Mouse (Mus musculus) limb, embryonic 10.5 days (tissue): ENCODE data around the gene Gjd3. TPM values are rescaled to one million over a fixed set of nuclear protein-coding genes. Genes with fewer than 3 reads are reported as not detected.
"Not testable (repeated sequence)": the region's sequence is repeated elsewhere in the genome, so short reads cannot be mapped to it uniquely, and the experiment has no call there.

Experiments used
- DNase-seq: peaks from one replicate; pipeline ENCODE4 v3.0.0-alpha.2; 2017; ENCODE audit warnings: low spot score
- H3K27ac ChIP-seq: fragments of 300-500 bp; sonication (generic); 2 replicates; pipeline ENCODE4 v1.5.1; 2016; ENCODE audit warnings: mild to moderate bottlenecking
- H3K27me3 ChIP-seq: fragments of 300-500 bp; sonication (generic); 2 replicates; pipeline ENCODE4 v1.6.1; 2016; ENCODE audit warnings: low read depth, mild to moderate bottlenecking; ENCODE audit not compliant: poor library complexity, severe bottlenecking
- H3K36me3 ChIP-seq: fragments of 300-500 bp; sonication (generic); 2 replicates; pipeline ENCODE4 v1.6.1; 2016; ENCODE audit warnings: mild to moderate bottlenecking, moderate library complexity
- H3K4me1 ChIP-seq: fragments of 300-500 bp; sonication (generic); 2 replicates; pipeline ENCODE4 v1.6.1; 2016
- H3K4me3 ChIP-seq: fragments of 300-500 bp; sonication (generic); 2 replicates; pipeline ENCODE4 v1.5.1; 2016; ENCODE audit warnings: mild to moderate bottlenecking, moderate library complexity
- H3K9me3 ChIP-seq: fragments of 300-500 bp; sonication (generic); replicated peaks from 2 replicates; pipeline ENCODE4 v1.6.1; 2016; ENCODE audit warnings: mild to moderate bottlenecking
- WGBS: fragments of 180-500 bp; shearing (Covaris S2); methylation state at CpG from one replicate; pipeline ENCODE4 v1.1.7; 2016; 5-methylcytosine and 5-hydroxymethylcytosine counted together
- polyA plus RNA-seq: library from polyadenylated mRNA; unstranded; fragments of >200 nt; fragmentation: Nextera tagmentation; extraction: Ambion mirVana; gene quantifications from 2 replicates; pipeline ENCODE4 v1.2.1, GENCODE M21; 2016

Gene Gjd3
- polyA plus RNA-seq, 1 experiment from 2014 or later: 0.29 TPM

DNA sequence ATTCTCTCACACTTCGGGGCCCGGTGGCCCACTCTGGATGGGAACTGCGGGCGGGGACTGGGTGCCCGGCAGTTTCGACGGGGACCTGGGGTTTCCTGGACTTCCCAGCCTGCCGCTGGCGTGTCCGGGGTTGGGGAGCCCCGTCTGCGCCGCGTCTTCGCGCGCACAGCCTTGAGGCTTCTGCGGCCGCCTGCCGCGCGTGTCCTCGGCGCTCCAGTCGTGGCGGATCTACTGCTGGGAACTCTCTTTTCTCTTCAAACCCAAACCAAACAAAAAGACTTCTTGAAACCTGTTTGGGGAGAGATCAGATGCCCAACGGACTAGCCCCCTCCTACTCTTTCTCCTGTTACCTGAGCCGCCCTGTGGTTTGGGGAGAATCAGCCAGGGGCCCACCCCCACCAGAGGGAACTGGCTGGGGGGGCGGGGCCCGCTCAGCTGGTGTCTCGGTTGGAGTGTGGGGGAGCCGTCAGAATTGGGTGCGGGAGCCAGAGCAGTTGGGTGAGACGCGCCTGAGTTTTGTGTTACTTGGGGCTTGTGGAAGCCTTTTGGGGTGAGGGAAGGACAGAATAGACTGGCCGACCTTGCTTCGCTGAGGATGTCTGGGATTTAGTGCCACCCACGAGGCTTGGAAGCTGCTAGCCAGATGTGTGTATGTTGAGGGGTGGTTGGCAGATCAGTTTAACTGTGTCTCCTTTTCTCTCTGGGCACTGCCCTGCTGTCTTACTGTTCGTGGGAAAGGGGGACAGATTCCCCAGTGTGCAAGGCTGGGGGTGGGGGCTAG, 44.7 kb downstream of the Gjd3 start:
- Histone ChIP-seq H3K27ac (peak overlapping the region; percentile 95), H3K4me1 (peaks cover 98% of the 10 kb centered on the region), H3K36me3 (peaks cover 14% of the 10 kb centered on the region), H3K4me3 (peak overlapping the region; percentile 78), H3K9me3 (no peaks in the 10 kb centered on the region), H3K27me3 (no peaks in the 10 kb centered on the region)
- WGBS: under 1% methylated on average over 39 of the region's 39 CpGs
- DNase-seq: peak; percentile 76

DNA sequence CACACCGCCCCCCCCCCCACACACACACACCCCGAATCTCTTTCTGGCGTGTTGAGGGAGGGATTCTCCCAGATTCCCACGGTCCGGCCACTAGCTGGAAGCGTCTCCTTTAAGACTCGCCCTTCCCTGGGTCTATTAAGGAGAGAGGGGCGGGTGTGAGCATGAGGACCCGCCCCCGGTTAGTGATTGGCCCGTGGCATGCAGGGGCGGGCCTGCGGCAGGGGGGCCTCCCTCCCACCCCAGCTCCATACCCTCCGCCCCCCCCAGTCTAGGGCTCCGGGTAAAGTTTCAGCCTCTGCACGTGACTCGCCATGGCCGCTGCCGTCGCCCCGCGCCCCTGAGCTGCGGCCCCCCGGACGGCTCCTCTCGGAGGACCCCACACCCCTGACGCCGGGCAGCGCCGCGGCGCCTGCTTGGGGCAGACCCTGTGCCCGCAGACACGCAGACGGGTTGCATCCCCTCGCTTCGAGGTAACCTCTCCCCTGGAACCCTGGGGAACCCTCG, 45.4 kb downstream of the Gjd3 start:
- WGBS: under 1% methylated on average over 37 of the region's 38 CpGs
- Histone ChIP-seq H3K27ac (peak overlapping the region; percentile 95), H3K9me3 (no peaks in the 10 kb centered on the region), H3K27me3 (no peaks in the 10 kb centered on the region), H3K36me3 (peaks cover 14% of the 10 kb centered on the region), H3K4me1 (peaks cover 98% of the 10 kb centered on the region), H3K4me3 (peak overlapping the region; percentile 78)
- peak; percentile 90 for DNase-seq

DNA sequence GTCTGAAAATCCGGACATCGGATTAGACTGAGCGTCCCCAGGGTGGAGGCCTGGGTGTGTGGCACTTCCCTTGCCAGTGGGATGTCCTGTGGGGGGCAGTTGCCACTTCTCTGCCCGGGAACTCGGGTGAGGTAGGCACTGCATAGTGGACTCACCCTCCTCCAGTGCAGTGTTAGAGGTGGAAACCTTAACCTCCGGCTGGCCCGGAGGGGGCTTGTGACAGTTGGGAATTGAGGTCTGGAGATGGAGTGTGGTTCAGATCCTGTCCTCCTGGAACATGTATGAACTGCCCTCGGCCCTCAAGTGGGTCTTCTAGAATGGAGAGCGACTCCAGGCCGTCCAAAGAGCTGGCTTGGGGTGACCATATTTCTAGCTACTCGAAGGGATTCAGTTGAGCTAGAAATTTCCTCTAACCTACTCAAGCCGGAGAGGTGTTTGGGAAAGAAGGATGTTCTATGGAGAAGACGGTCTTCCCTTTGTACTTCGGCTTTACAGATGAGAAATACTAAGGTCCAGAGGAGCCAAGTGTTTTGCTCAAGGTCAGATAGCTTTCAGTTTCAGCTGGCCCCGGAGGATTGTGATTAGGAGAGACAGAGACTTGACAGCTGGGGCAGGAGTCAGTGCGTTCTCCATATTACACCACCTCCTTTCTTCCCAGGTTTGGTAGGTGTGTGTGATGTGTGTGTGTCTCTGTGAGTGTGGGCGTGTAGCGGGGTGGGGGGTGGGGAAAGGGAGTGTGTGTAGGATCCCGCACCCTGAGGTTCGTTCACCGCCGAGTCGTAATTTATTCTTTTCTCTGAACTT, 46.0 kb downstream of the Gjd3 start:
- 1% methylated on average over 20 of the region's 23 CpGs for WGBS
- peaks cover 98% of the 10 kb centered on the region for H3K4me1 ChIP-seq
- H3K4me3 ChIP-seq: peak overlapping the region; percentile 78

DNA sequence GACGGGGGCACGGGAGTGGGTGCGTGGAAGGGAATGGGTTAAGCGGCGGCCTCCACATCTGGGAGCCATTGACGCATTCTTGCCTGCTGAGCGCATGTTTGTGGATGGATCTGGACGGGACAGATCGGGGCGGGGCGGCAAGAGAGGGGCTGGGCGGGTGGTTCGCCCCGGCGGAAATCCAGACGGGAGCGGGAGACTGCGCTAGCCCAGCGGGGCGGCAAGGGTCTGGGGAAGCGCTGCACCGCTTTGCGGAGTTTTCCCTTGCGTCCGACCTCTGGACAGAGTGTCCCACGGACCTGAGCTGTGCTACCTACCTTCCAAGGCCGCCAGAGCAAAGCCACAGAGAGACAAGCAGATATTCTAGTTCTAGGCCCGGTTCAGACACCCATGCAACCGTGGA, 46.6 kb downstream of the Gjd3 start:
- peak overlapping the region; percentile 78 for H3K4me3 ChIP-seq
- DNase-seq: peak; percentile 90
- under 1% methylated on average over 29 of the region's 29 CpGs for WGBS

More for the DNA sequence above, 46.0 kb downstream of the Gjd3 start:
- Histone ChIP-seq H3K36me3 (peaks cover 14% of the 10 kb centered on the region), H3K27me3 (no peaks in the 10 kb centered on the region), H3K9me3 (no peaks in the 10 kb centered on the region), H3K27ac (peak overlapping the region; percentile 95)
- DNase-seq: peak; percentile 59

DNA sequence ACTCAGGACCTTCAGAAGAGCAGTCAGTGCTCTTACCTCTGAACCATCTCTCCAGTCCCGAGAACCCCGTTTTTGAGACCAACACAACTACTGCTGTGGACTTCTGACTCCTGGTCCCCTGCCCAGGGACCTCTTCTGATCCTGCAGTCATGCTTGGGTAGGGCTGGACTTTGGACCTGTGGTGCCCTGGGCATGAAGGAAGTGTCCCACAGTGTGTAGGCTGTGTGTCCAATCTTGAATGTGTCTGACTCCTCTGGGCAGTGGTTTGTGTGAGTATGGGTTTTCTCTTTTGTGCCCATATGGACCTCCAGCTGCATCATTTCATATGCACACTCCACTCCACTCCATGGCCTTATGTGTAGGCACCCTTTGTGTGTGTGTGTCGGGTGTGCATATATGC, 47.7 kb downstream of the Gjd3 start:
- DNase-seq: no peak
- Histone ChIP-seq H3K9me3 (no peaks in the 10 kb centered on the region), H3K4me3 (no peak overlapping the region), H3K4me1 (peaks cover 98% of the 10 kb centered on the region), H3K27me3 (no peaks in the 10 kb centered on the region), H3K36me3 (peaks cover 12% of the 10 kb centered on the region), H3K27ac (peak overlapping the region; percentile 95)
- WGBS: 88% methylated on average over 3 of the region's 3 CpGs

More for the DNA sequence above, 46.6 kb downstream of the Gjd3 start:
- Histone ChIP-seq H3K9me3 (no peaks in the 10 kb centered on the region), H3K27me3 (no peaks in the 10 kb centered on the region), H3K27ac (peak overlapping the region; percentile 95), H3K36me3 (peaks cover 14% of the 10 kb centered on the region), H3K4me1 (peaks cover 98% of the 10 kb centered on the region)

DNA sequence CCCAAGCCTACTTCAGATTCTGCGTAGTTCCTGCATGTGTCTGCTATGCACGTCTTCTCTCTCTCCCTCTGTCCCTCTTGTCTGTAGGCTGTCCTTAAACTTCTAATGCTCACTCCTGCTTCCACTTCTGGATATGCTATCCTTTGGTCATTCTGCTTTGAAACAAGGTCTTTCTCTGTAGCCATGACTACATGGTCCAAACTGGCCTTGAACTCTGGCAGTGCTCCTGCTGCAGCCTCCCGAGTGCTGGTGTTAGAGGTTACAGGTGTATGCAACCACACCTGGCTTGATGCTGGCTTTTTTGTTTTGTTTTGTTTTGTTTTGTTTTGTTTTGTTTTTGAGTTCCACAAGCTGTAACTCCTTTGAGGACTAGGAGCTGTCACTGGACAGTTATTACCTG, 48.4 kb downstream of the Gjd3 start:
- Histone ChIP-seq H3K9me3 (no peaks in the 10 kb centered on the region), H3K4me1 (peaks cover 98% of the 10 kb centered on the region), H3K36me3 (peaks cover 9% of the 10 kb centered on the region), H3K4me3 (no peak overlapping the region), H3K27ac (peak overlapping the region; percentile 95; the same call in 1 of the 2 replicates), H3K27me3 (no peaks in the 10 kb centered on the region)
- DNase-seq: no peak
- 90% methylated on average over 3 of the region's 3 CpGs for WGBS

DNA sequence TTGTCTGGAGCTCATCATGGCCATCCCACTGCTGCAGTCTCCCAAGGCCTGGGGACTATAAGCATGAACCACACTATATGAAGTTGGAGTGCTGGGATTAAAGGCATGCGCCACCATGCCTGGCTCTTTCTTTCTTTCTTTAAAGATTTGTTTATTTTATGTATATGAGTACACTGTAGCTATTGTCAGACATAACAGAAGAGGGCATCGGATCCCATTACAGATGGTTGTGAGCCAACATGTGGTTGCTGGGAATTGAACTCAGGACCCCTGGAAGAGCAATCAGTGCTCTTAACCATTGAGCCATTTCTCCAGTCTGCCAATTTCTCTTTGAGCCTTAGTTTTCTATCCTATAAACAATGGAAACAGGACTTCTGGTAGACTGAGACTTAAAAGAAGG, 49.0 kb downstream of the Gjd3 start:
- H3K4me3 ChIP-seq, DNase-seq, H3K36me3 ChIP-seq, H3K27me3 ChIP-seq, H3K9me3 ChIP-seq: not testable (repeated sequence)
- Histone ChIP-seq H3K4me1 (peaks cover 98% of the 10 kb centered on the region), H3K27ac (peak overlapping the region; percentile 93)
- WGBS: 96% methylated on average over 2 of the region's 2 CpGs

DNA sequence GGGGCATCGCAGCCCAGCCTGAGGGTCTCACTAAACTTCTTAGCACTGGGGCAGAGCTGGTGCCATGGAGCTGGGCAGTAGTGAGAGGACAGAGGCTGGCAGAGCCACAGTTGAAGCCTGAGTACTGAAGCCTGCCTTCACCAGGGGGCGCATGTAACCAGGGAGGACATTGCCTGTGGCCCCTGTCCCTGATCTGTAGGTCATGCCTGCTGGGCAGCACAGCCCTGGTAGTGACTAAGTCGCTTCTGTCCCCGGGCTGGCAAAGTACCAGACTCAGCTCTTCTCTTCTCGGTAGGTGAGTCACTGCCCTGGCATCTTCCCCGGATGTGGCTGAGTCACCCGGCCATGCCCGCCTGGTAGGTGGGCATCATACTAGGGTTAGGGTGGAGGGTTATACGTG, 49.7 kb downstream of the Gjd3 start:
- 50% methylated on average over 9 of the region's 9 CpGs for WGBS
- no peaks in the 10 kb centered on the region for H3K9me3 ChIP-seq
- peak overlapping the region; percentile 93 for H3K27ac ChIP-seq
- peaks cover 98% of the 10 kb centered on the region for H3K4me1 ChIP-seq
- H3K36me3 ChIP-seq: peaks cover 9% of the 10 kb centered on the region
- no peak for DNase-seq
- no peaks in the 10 kb centered on the region for H3K27me3 ChIP-seq
- H3K4me3 ChIP-seq: peak overlapping the region; percentile 38

DNA sequence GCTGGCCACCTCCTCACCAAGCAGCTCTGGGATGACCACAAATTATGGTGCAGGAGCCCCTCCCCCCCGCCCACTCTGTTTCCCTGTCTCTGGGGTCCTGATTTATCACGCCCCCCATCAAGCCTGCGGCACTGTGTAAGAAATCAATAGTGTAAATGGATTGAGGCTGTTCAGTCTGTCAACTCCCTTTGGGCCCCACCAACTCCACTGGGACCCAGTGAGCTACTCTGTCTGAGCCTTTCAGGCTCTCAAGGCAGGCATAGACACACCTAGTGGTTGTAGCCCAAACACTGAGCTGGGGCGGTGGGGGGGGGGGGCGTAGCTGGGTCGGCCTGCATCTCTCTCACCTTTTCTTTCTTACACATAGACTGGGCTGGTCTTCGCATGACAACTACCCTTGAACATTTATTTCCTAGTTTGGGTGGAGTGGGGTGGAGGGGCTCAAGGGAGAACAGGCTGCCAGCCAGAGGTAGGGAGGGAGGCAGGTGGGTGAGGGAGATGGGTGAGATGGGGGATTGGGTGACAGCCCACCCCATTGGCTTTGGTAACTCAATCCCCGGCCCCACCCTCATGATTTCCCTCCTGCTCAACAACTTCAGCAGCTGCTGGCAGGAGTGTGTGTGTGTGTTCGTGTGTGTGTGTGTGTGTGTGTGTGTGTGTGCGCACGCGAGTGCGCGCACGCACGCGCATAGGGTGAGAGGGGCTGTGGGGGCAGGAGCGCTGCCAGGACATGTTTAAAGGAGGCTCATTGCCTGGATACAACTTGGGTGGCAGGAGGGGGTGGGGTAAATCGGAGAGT, 50.3 kb downstream of the Gjd3 start:
- Histone ChIP-seq H3K9me3 (no peaks in the 10 kb centered on the region), H3K4me1 (peaks cover 98% of the 10 kb centered on the region), H3K36me3 (peaks cover 9% of the 10 kb centered on the region), H3K27ac (peak overlapping the region; percentile 93), H3K27me3 (no peaks in the 10 kb centered on the region), H3K4me3 (peak overlapping the region; percentile 38)
- 22% methylated on average over 19 of the region's 19 CpGs for WGBS
- DNase-seq: peak; percentile 64

Other genes starting within 250 kb of the Gjd3 start
- 6.3 and 11.6 TPM in 2 replicates for gene Thra, start 242.4 kb downstream of the Gjd3 start, polyA plus RNA-seq
- gene Nr1d1, start 207.7 kb downstream of the Gjd3 start, polyA plus RNA-seq: 1.2 and 1.5 TPM in 2 replicates
- gene Msl1, start 187.5 kb downstream of the Gjd3 start, polyA plus RNA-seq: 22.8 and 25.0 TPM in 2 replicates
- gene Casc3, start 178.1 kb downstream of the Gjd3 start, polyA plus RNA-seq: 46.7 and 51.9 TPM in 2 replicates
- 1.4 and 1.9 TPM in 2 replicates for gene Rapgefl1, start 146.2 kb downstream of the Gjd3 start, polyA plus RNA-seq
- 5.4 and 6.2 TPM in 2 replicates for gene Wipf2, start 119.4 kb downstream of the Gjd3 start, polyA plus RNA-seq
- 69.9 and 79.5 TPM in 2 replicates for gene Cdc6, start 75.2 kb downstream of the Gjd3 start, polyA plus RNA-seq
- gene Rara, start 55.2 kb downstream of the Gjd3 start, polyA plus RNA-seq: 38.4 and 43.7 TPM in 2 replicates
- 291 and 354 TPM in 2 replicates for gene Top2a, start 41.2 kb upstream of the Gjd3 start, polyA plus RNA-seq
- gene Igfbp4, start 58.2 kb upstream of the Gjd3 start, polyA plus RNA-seq: 899 and 1,008 TPM in 2 replicates
- gene Tns4, start 106.3 kb upstream of the Gjd3 start, polyA plus RNA-seq: 0.74 and 1.4 TPM in 2 replicates
- gene Ccr7, start 172.1 kb upstream of the Gjd3 start, polyA plus RNA-seq: 0.82 and 1.3 TPM in 2 replicates
- 352 and 394 TPM in 2 replicates for gene Smarce1, start 248.0 kb upstream of the Gjd3 start, polyA plus RNA-seq